In genomic region chr3:92273504-92273903, GRCm38 (mm10) we compare ENCODE assay signal across 34 mouse cellular contexts. TPM values are rescaled to one million over a fixed set of nuclear protein-coding genes. Genes with fewer than 3 reads are reported as not detected.
"Had no signal": no experiment of that assay in that cellular context is flagged by ENCODE, and none has a peak within 500 bp of the region (broad histone marks: within the 10 kb centered on the region; RNA-seq: fewer than 3 reads in every experiment).

No protein-coding gene starts in this region.

RNA-seq across cellular contexts. Expression of gene Sprr2a3, which starts 11.7 kb away (rescaled TPM):
- total RNA-seq: gastrocnemius, adult 18-20 months; gastrocnemius, adult 8-10 months; gastrocnemius, postnatal 14 days; gastrocnemius, postnatal 36 days; heart, adult 2 months; heart, postnatal 14 days; heart, postnatal 36 days; hematopoietic stem cell, adult 5-6 weeks; hindbrain, postnatal 0 days; layer of hippocampus, adult 18-20 months; layer of hippocampus, adult 8-10 months; layer of hippocampus, postnatal 14 days; layer of hippocampus, postnatal 36 days; left cerebral cortex, adult 18-20 months; left cerebral cortex, adult 8-10 months; left cerebral cortex, postnatal 10 days; left cerebral cortex, postnatal 25 days; left cerebral cortex, postnatal 4 days; liver, adult 2 months had no signal
- polyA plus RNA-seq: gonadal fat pad, adult 2 months; heart, embryonic 11.5 days; heart, embryonic 13.5 days; hindbrain, embryonic 12.5 days; hindbrain, embryonic 14.5 days; hindbrain, postnatal 0 days; kidney, embryonic 15.5 days; limb, embryonic 11.5 days; liver, embryonic 12.5 days; liver, embryonic 14.5 days had no signal

RNA-seq across cellular contexts. Expression of gene Sprr2b, which starts 42.9 kb away (rescaled TPM):
- total RNA-seq: gastrocnemius, adult 18-20 months; gastrocnemius, adult 8-10 months; gastrocnemius, postnatal 14 days; gastrocnemius, postnatal 36 days; heart, adult 2 months; heart, postnatal 14 days; heart, postnatal 36 days; hematopoietic stem cell, adult 5-6 weeks; hindbrain, postnatal 0 days; layer of hippocampus, adult 18-20 months; layer of hippocampus, adult 8-10 months; layer of hippocampus, postnatal 14 days; layer of hippocampus, postnatal 36 days; left cerebral cortex, adult 18-20 months; left cerebral cortex, adult 8-10 months; left cerebral cortex, postnatal 10 days; left cerebral cortex, postnatal 25 days; left cerebral cortex, postnatal 4 days; liver, adult 2 months had no signal
- polyA plus RNA-seq: gonadal fat pad, adult 2 months; heart, adult 2 months; heart, embryonic 11.5 days; heart, embryonic 13.5 days; heart, embryonic 15.5 days; hindbrain, embryonic 14.5 days; intestine, embryonic 14.5 days; intestine, embryonic 16.5 days; kidney, adult 2 months; kidney, embryonic 15.5 days; kidney, postnatal 0 days; large intestine, adult 2 months; limb, embryonic 11.5 days; liver, adult 2 months; liver, embryonic 12.5 days; liver, embryonic 14.5 days had no signal

RNA-seq across cellular contexts. Expression of gene Sprr2a2, which starts 57.8 kb away (rescaled TPM):
- total RNA-seq: gastrocnemius, adult 18-20 months; gastrocnemius, adult 8-10 months; gastrocnemius, postnatal 14 days; gastrocnemius, postnatal 36 days; hematopoietic stem cell, adult 5-6 weeks; hindbrain, postnatal 0 days; layer of hippocampus, adult 18-20 months; layer of hippocampus, adult 8-10 months; layer of hippocampus, postnatal 14 days; layer of hippocampus, postnatal 36 days; left cerebral cortex, adult 18-20 months; left cerebral cortex, adult 8-10 months; left cerebral cortex, postnatal 10 days; left cerebral cortex, postnatal 25 days; left cerebral cortex, postnatal 4 days; liver, adult 2 months had no signal
- polyA plus RNA-seq: hindbrain, embryonic 14.5 days; hindbrain, postnatal 0 days; limb, embryonic 11.5 days; liver, embryonic 12.5 days had no signal

RNA-seq across cellular contexts. Expression of gene Sprr2a1, which starts 57.9 kb away (rescaled TPM):
- total RNA-seq: gastrocnemius, adult 18-20 months; gastrocnemius, adult 8-10 months; gastrocnemius, postnatal 14 days; gastrocnemius, postnatal 36 days; heart, adult 2 months; heart, postnatal 14 days; heart, postnatal 36 days; hematopoietic stem cell, adult 5-6 weeks; hindbrain, postnatal 0 days; layer of hippocampus, adult 18-20 months; layer of hippocampus, adult 8-10 months; layer of hippocampus, postnatal 14 days; layer of hippocampus, postnatal 36 days; left cerebral cortex, adult 18-20 months; left cerebral cortex, adult 8-10 months; left cerebral cortex, postnatal 10 days; left cerebral cortex, postnatal 25 days; left cerebral cortex, postnatal 4 days; liver, adult 2 months had no signal
- polyA plus RNA-seq: heart, adult 2 months; heart, embryonic 11.5 days; heart, embryonic 13.5 days; hindbrain, embryonic 12.5 days; hindbrain, embryonic 14.5 days; hindbrain, postnatal 0 days; kidney, embryonic 15.5 days; limb, embryonic 11.5 days; liver, adult 2 months; liver, embryonic 14.5 days had no signal
